Mouse (Mus musculus) heart, embryonic 11.5 days (tissue): Measurements from ENCODE around the gene 1700037H04Rik. TPM values are rescaled to one million over a fixed set of nuclear protein-coding genes. Genes with fewer than 3 reads are reported as not detected.
"Not testable (repeated sequence)": the region's sequence is repeated elsewhere in the genome, so short reads cannot be mapped to it uniquely, and the experiment has no call there.

ENCODE experiments used
- ATAC-seq: fragments of 200-750 bp; cut with Nextera tagmentation; replicated peaks from 2 replicates; pipeline ENCODE4 v1.8.0; 2017; ENCODE audit warnings: moderate library complexity; ENCODE audit not compliant: insufficient number of reproducible peaks, low FRiP score, low TSS enrichment
- H3K27ac ChIP-seq: fragments of 300-500 bp; sonication (generic); 2 replicates; pipeline ENCODE4 v1.5.1; 2014; ENCODE audit warnings: mild to moderate bottlenecking, low read depth, low read length
- H3K27me3 ChIP-seq: fragments of 300-500 bp; sonication (generic); 2 replicates; pipeline ENCODE4 v1.6.1; 2014; ENCODE audit warnings: mild to moderate bottlenecking, low read length, mixed read lengths; ENCODE audit not compliant: control insufficient read depth, insufficient read depth
- H3K36me3 ChIP-seq: fragments of 300-500 bp; sonication (generic); 2 replicates; pipeline ENCODE4 v1.6.1; 2014; ENCODE audit warnings: mild to moderate bottlenecking, low read length, moderate library complexity, mixed read lengths; ENCODE audit not compliant: control insufficient read depth, insufficient read depth
- H3K4me1 ChIP-seq: fragments of 300-500 bp; sonication (generic); 2 replicates; pipeline ENCODE4 v1.6.1; 2014; ENCODE audit warnings: low read length; ENCODE audit not compliant: control insufficient read depth, insufficient read depth
- H3K4me2 ChIP-seq: fragments of 300-500 bp; sonication (generic); 2 replicates; pipeline ENCODE4 v1.6.1; 2014; ENCODE audit warnings: mild to moderate bottlenecking, moderate library complexity
- H3K4me3 ChIP-seq: fragments of 300-500 bp; sonication (generic); 2 replicates; pipeline ENCODE4 v1.5.1; 2014; ENCODE audit warnings: low read depth, low read length
- H3K9ac ChIP-seq: fragments of 300-500 bp; sonication (generic); 2 replicates; pipeline ENCODE4 v1.6.1; 2014; ENCODE audit warnings: mild to moderate bottlenecking, low read depth, low read length, moderate library complexity
- H3K9me3 ChIP-seq: fragments of 300-500 bp; sonication (generic); replicated peaks from 2 replicates; pipeline ENCODE4 v1.6.1; 2016; ENCODE audit warnings: low read length; ENCODE audit not compliant: control insufficient read depth
- WGBS: fragments of 180-500 bp; shearing (Covaris S2); extraction: QIAGEN DNeasy Blood & Tissue Kit; methylation state at CpG from one replicate; pipeline ENCODE4 v1.1.7; 2014; ENCODE audit not compliant: insufficient replicate concordance; 5-methylcytosine and 5-hydroxymethylcytosine counted together
- polyA plus RNA-seq: library from polyadenylated mRNA; unstranded; fragments of >200 nt; fragmentation: Nextera tagmentation; extraction: Ambion mirVana; gene quantifications from 2 replicates; pipeline ENCODE4 v1.2.1, GENCODE M21; 2014

The 1700037H04Rik gene
- polyA plus RNA-seq, 1 experiment from 2014 or later = 83.0 TPM

DNA sequence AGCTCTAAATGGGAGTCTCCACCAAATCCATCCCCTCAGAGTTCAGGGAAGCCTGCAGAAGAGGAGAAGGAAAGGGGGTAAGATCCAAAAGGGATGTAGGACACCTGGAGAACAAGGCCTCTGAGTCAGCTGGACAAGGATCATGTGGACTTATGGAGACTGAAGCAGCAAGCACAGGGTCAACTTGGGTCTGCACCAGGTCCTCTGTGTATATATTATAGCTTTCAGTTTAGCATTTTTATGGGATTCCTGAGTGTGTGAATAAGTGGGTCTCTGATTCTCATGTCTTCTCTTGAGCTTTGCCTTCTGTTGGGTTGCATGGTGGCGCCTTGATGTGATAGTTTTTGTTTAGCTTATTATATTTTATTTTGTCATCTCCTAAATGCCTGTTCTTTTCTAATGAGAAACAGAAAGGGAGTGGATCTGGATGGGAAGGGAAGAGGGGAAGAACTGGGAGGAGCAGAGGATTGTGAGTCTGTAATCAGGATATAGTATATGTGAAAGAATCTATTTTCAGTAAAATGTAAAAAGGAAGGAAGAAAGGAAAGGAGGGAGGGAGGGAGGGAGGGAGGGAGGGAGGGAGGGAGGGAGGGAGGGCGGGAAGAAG, 40.8 kb downstream of the 1700037H04Rik start:
- H3K36me3 ChIP-seq = no peaks in the 10 kb centered on the region
- no peak overlapping the region for H3K4me2 ChIP-seq
- no peak overlapping the region for H3K27ac ChIP-seq
- no peak for ATAC-seq
- no peak overlapping the region for H3K4me3 ChIP-seq
- H3K9me3 ChIP-seq = no peaks in the 10 kb centered on the region
- no peaks in the 10 kb centered on the region for H3K4me1 ChIP-seq
- 74% methylated on average over 2 of the region's 2 CpGs for WGBS
- no peaks in the 10 kb centered on the region for H3K27me3 ChIP-seq
- no peak overlapping the region for H3K9ac ChIP-seq

DNA sequence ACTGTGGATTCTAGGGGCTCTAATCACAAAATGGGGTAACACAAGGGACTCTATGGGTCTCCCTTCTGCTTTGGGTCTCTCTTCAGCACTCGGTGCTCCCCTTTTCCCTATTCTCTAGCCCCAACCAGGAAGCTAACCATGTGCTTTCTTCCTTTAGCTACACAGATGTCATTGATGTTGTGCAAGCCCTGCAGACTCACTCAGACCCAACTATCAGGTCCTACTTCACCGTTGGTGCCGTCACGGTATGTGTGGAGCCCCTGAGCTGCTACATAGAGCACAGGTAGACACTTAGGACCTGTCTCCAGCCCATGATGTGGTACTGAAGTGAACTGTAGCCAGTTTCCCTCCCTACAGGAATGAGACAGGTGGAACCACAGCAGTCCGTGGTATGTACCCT, 53.9 kb downstream of the 1700037H04Rik start:
- Histone ChIP-seq H3K4me1 (0 out of 2 replicates have a peak, but pooled peaks cover 3% of the 10 kb centered on the region), H3K4me2 (no peak overlapping the region), H3K36me3 (no peaks in the 10 kb centered on the region), H3K9ac (no peak overlapping the region), H3K27ac (no peak overlapping the region), H3K27me3 (no peaks in the 10 kb centered on the region), H3K9me3 (no peaks in the 10 kb centered on the region), H3K4me3 (no peak overlapping the region)
- ATAC-seq = no peak
- WGBS = 84% methylated on average over 5 of the region's 5 CpGs

DNA sequence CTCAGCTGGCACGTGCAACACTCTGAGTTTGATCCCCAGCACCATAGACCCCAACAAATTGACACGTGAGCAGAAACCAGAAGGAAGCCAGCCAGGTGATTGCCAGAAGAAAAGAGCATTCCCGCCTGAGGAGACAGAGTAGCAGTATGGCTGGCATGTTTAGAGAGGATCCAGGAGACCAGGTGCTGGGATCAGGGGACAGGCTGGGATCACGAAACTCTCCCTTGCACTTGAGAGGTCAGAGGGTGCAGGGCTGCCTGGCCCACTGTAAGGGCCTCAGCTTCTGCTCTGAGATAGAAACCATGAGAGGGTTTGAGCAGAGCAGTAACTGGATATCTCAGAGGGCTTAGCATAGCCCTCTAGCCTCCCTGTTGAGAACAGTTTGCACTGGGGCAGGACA, 54.8 kb downstream of the 1700037H04Rik start:
- H3K9me3 ChIP-seq, H3K9ac ChIP-seq, H3K27me3 ChIP-seq, ATAC-seq, H3K27ac ChIP-seq, H3K4me1 ChIP-seq, H3K4me2 ChIP-seq, H3K36me3 ChIP-seq, H3K4me3 ChIP-seq: not testable (repeated sequence)
- WGBS = 71% methylated on average over 4 of the region's 4 CpGs

DNA sequence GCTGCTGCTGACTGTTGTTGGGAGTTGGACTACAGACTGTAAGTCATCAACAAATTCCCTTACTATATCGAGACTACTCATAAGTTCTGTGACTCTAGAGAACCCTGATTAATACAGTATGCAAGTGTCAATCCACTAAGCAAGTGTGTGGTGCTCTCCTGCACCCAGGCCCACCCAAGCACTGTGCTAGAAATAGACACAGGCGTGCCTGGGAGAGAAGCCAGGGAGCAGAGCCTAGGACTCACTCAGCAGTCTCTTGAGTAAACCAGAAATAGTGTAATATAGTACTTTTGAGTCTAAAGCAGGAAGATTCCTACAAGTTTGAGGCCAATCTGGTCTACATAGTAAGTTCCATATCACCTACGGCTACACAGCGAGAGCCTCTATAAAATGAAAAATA, 55.9 kb downstream of the 1700037H04Rik start:
- Histone ChIP-seq H3K9me3 (no peaks in the 10 kb centered on the region), H3K4me3 (no peak overlapping the region), H3K27me3 (no peaks in the 10 kb centered on the region), H3K4me2 (no peak overlapping the region), H3K36me3 (no peaks in the 10 kb centered on the region), H3K4me1 (0 out of 2 replicates have a peak, but pooled peaks cover 3% of the 10 kb centered on the region), H3K9ac (no peak overlapping the region), H3K27ac (no peak overlapping the region)
- WGBS = 77% methylated on average over 4 of the region's 4 CpGs
- ATAC-seq = no peak

DNA sequence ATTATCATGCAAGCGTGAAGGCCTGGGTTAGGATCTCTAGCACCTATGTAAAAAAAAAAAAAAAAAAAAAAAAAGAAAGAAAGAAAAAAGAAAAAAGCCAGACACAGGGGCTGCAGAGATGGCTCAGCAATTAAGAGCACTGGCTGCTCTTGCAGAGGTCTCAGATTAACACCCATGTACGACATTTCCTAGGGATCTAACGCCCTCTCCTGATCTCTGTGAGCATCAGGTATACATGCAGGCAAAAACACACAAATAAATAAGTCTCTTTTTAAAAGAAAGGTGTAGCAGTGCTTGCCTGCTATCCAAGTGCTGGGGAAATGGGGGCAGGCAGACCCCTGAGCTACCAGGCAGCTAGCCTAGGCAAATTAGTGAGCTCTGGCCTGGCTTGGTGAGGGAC, 58.4 kb downstream of the 1700037H04Rik start:
- Histone ChIP-seq H3K4me3 (no peak overlapping the region), H3K4me2 (no peak overlapping the region), H3K4me1 (0 out of 2 replicates have a peak, but pooled peaks cover 4% of the 10 kb centered on the region), H3K9ac (no peak overlapping the region), H3K9me3 (no peaks in the 10 kb centered on the region), H3K36me3 (no peaks in the 10 kb centered on the region), H3K27me3 (no peaks in the 10 kb centered on the region), H3K27ac (no peak overlapping the region)
- ATAC-seq = no peak
- WGBS = 49% methylated on average over 3 of the region's 3 CpGs

DNA sequence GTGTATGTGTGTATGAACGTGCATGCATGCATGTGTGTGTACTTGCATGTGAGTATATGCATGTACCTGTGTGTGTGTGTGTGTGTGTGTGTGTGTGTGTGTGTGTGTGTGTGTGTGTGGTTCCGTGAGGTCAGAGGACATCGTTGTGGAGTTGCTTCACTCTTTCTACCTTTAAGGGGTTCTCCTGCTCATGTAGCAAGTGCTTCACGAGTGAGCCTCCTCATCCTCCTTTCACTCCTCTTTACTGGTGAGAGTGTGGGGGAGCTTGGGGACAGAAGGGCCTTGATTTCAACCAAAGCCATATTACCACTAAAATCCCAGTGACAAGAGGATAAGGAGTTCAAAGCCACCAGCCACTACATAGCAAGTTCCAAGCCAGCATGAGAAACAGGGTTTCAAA, 62.8 kb downstream of the 1700037H04Rik start:
- ATAC-seq = no peak
- Histone ChIP-seq H3K27me3 (no peaks in the 10 kb centered on the region), H3K4me3 (no peak overlapping the region), H3K4me2 (no peak overlapping the region), H3K9me3 (no peaks in the 10 kb centered on the region), H3K36me3 (no peaks in the 10 kb centered on the region), H3K27ac (peak overlapping the region; percentile 64; the same call in 1 of the 2 replicates), H3K9ac (peak overlapping the region; percentile 10; the same call in 1 of the 2 replicates), H3K4me1 (0 out of 2 replicates have a peak, but pooled peaks cover 4% of the 10 kb centered on the region)
- WGBS = 88% methylated on average over 4 of the region's 4 CpGs

Other genes starting within 250 kb of the 1700037H04Rik start
- 2.9 and 3.8 TPM in 2 replicates for gene Gfra4, start 117.0 kb downstream of the 1700037H04Rik start, polyA plus RNA-seq
- 4.1 and 5.7 TPM in 2 replicates for gene Adam33, start 96.3 kb downstream of the 1700037H04Rik start, polyA plus RNA-seq
- 0.11 and 0.16 TPM in 2 replicates for gene Siglec1, start 73.3 kb downstream of the 1700037H04Rik start, polyA plus RNA-seq
- 5.6 and 6.3 TPM in 2 replicates for gene Hspa12b, start 32.8 kb downstream of the 1700037H04Rik start, polyA plus RNA-seq
- not detected in 2 replicates for gene Gm11037, start 26.6 kb downstream of the 1700037H04Rik start, polyA plus RNA-seq
- gene Cenpb, start 20.0 kb upstream of the 1700037H04Rik start, polyA plus RNA-seq = 4.1 and 4.6 TPM in 2 replicates
- gene Cdc25b, start 26.9 kb upstream of the 1700037H04Rik start, polyA plus RNA-seq = 41.1 and 41.8 TPM in 2 replicates
- gene Spef1, start 27.2 kb upstream of the 1700037H04Rik start, polyA plus RNA-seq = 1.2 and 1.7 TPM in 2 replicates
- 30.3 and 31.2 TPM in 2 replicates for gene Ap5s1, start 47.0 kb upstream of the 1700037H04Rik start, polyA plus RNA-seq
- 15.2 and 18.5 TPM in 2 replicates for gene Mavs, start 74.0 kb upstream of the 1700037H04Rik start, polyA plus RNA-seq
- 31.3 and 33.6 TPM in 2 replicates for gene Pank2, start 102.4 kb upstream of the 1700037H04Rik start, polyA plus RNA-seq
- gene Rnf24, start 192.8 kb upstream of the 1700037H04Rik start, polyA plus RNA-seq = 1.7 and 2.3 TPM in 2 replicates